Mouse (Mus musculus) CH12.LX (cell line): ENCODE measurements at regions not wholly inside any gene's neighbourhood (a gene's known extent, or its start where the extent isn't known, plus 50 kb on each side); places are given as distances from the start of the nearest gene placed in this dataset.

Source experiments
- DNase-seq: peaks from one replicate; pipeline ENCODE4 v3.0.0-alpha.2; 2013; ENCODE audit errors: extremely low read depth
- H3K27ac ChIP-seq: 2 replicates; pipeline ENCODE4 v1.5.1; 2012; ENCODE audit warnings: low read depth, mild to moderate bottlenecking, control low read depth, moderate library complexity; ENCODE audit not compliant: insufficient read depth
- H3K27me3 ChIP-seq: replicated peaks from 2 replicates; pipeline ENCODE3; 2012; ENCODE audit warnings: inconsistent platforms
- H3K36me3 ChIP-seq, 2 experiments: replicated peaks in 1 of 2; 2 replicates each; pipeline versions ENCODE3 to v1.6.1; 2012; ENCODE audit warnings: inconsistent platforms in 1 of 2, low read length in 1 of 2, mild to moderate bottlenecking in 1 of 2, mixed read lengths in 1 of 2, moderate library complexity in 1 of 2; ENCODE audit not compliant: control insufficient read depth in 1 of 2, insufficient read depth in 1 of 2
- H3K4me1 ChIP-seq, 2 experiments: 2 replicates each; pipeline ENCODE4 v1.6.1; 2012; ENCODE audit warnings: inconsistent platforms in 1 of 2, moderate library complexity in 1 of 2; ENCODE audit not compliant: insufficient read depth in 2 of 2, control insufficient read depth in 1 of 2
- H3K4me2 ChIP-seq: 2 replicates; pipeline ENCODE4 v1.6.1; 2012; ENCODE audit warnings: low read depth, mild to moderate bottlenecking, control low read depth; ENCODE audit not compliant: poor library complexity, insufficient read depth, severe bottlenecking
- H3K4me3 ChIP-seq, 3 experiments: fragments of 150-350 bp in 1 of 3; sonication (generic) in 1 of 3; replicated peaks in 1 of 3; 2 replicates each; pipeline versions ENCODE3 to v1.5.1; 2011 to 2012; ENCODE audit warnings: low read depth in 2 of 3, low read length in 2 of 3, mild to moderate bottlenecking in 2 of 3, moderate library complexity in 2 of 3, control low read depth in 1 of 3, improper control_type of control experiment in 1 of 3, inconsistent platforms in 1 of 3, mixed read lengths in 1 of 3; ENCODE audit not compliant: poor library complexity in 1 of 3
- H3K79me2 ChIP-seq: replicated peaks from 2 replicates; pipeline ENCODE4 v1.6.1; 2012; ENCODE audit warnings: mild to moderate bottlenecking, moderate library complexity; ENCODE audit not compliant: control insufficient read depth, poor library complexity, insufficient read depth, severe bottlenecking; ENCODE audit errors: extremely low read depth
- H3K9ac ChIP-seq: 2 replicates; pipeline ENCODE4 v1.6.1; 2012; ENCODE audit warnings: low read depth, mild to moderate bottlenecking, control low read depth, moderate library complexity; ENCODE audit not compliant: insufficient read depth
- H3K9me3 ChIP-seq: replicated peaks from 2 replicates; pipeline ENCODE3; 2012; ENCODE audit warnings: low read length, inconsistent platforms, mixed read lengths
- BHLHE40 ChIP-seq: IDR thresholded peaks from 2 replicates; pipeline ENCODE4 v1.6.1; 2011; ENCODE audit warnings: mild to moderate bottlenecking, low read depth, low read length, improper control_type of control experiment
- CHD2 ChIP-seq: IDR thresholded peaks from 2 replicates; pipeline ENCODE4 v1.6.1; 2011; ENCODE audit warnings: low read length, improper control_type of control experiment
- CTCF ChIP-seq, 2 experiments: IDR thresholded peaks in 1 of 2; conservative IDR thresholded peaks in 1 of 2; 2 replicates each; pipeline ENCODE4 v1.5.1; 2011 to 2012; ENCODE audit warnings: low read depth in 2 of 2, low read length in 2 of 2, improper control_type of control experiment in 1 of 2, inconsistent platforms in 1 of 2, mild to moderate bottlenecking in 1 of 2, moderate library complexity in 1 of 2
- E2F4 ChIP-seq: IDR thresholded peaks from 2 replicates; pipeline ENCODE4 v1.6.1; 2011; ENCODE audit warnings: low read depth, low read length, improper control_type of control experiment; ENCODE audit not compliant: insufficient replicate concordance
- EP300 ChIP-seq: IDR thresholded peaks from 2 replicates; pipeline ENCODE4 v1.6.1; 2011; ENCODE audit warnings: low read length, improper control_type of control experiment
- ETS1 ChIP-seq: conservative IDR thresholded peaks from 2 replicates; pipeline ENCODE4 v1.6.1; 2012; ENCODE audit warnings: low read depth, mild to moderate bottlenecking, inconsistent platforms, low read length, improper control_type of control experiment, moderate library complexity
- GABPA ChIP-seq: IDR thresholded peaks from 2 replicates; pipeline ENCODE4 v1.6.1; 2012; ENCODE audit warnings: low read depth, low read length, improper control_type of control experiment, inconsistent platforms; ENCODE audit not compliant: insufficient replicate concordance
- HCFC1 ChIP-seq: IDR thresholded peaks from 2 replicates; pipeline ENCODE4 v1.6.1; 2012; ENCODE audit warnings: low read depth, mild to moderate bottlenecking, inconsistent platforms, low read length, improper control_type of control experiment
- IRF4 ChIP-seq: IDR thresholded peaks from 2 replicates; pipeline ENCODE4 v1.6.1; 2014; ENCODE audit warnings: low read depth, mild to moderate bottlenecking, inconsistent platforms, low read length, improper control_type of control experiment
- JUND ChIP-seq: conservative IDR thresholded peaks from 2 replicates; pipeline ENCODE4 v1.6.1; 2011; ENCODE audit warnings: low read depth, low read length, improper control_type of control experiment
- MAFK ChIP-seq: IDR thresholded peaks from 2 replicates; pipeline ENCODE4 v1.6.1; 2011; ENCODE audit warnings: low read length, improper control_type of control experiment; ENCODE audit not compliant: insufficient replicate concordance
- MAZ ChIP-seq: IDR thresholded peaks from 2 replicates; pipeline ENCODE4 v1.6.1; 2012; ENCODE audit warnings: low read depth, mild to moderate bottlenecking, inconsistent platforms, low read length, improper control_type of control experiment, moderate library complexity
- MEF2A ChIP-seq: IDR thresholded peaks from 2 replicates; pipeline ENCODE4 v1.6.1; 2014; ENCODE audit warnings: low read depth, mild to moderate bottlenecking, inconsistent platforms, low read length, improper control_type of control experiment, borderline replicate concordance
- MXI1 ChIP-seq: IDR thresholded peaks from 2 replicates; pipeline ENCODE4 v1.6.1; 2011; ENCODE audit warnings: mild to moderate bottlenecking, low read depth, low read length, improper control_type of control experiment
- MYC ChIP-seq: IDR thresholded peaks from 2 replicates; pipeline ENCODE4 v1.6.1; 2011; ENCODE audit warnings: low read depth, mild to moderate bottlenecking, improper control_type of control experiment, low read length
- PAX5 ChIP-seq: IDR thresholded peaks from 2 replicates; pipeline ENCODE4 v1.6.1; 2012; ENCODE audit warnings: low read length, inconsistent platforms, mixed read lengths
- POLR2AphosphoS2 ChIP-seq: IDR thresholded peaks from 2 replicates; pipeline ENCODE4 v1.6.1; 2011; ENCODE audit warnings: low read depth, low read length, improper control_type of control experiment
- RAD21 ChIP-seq: IDR thresholded peaks from 2 replicates; pipeline ENCODE4 v1.6.1; 2011; ENCODE audit warnings: low read depth, mild to moderate bottlenecking, low read length, improper control_type of control experiment, moderate library complexity
- SIN3A ChIP-seq: IDR thresholded peaks from 2 replicates; pipeline ENCODE4 v1.6.1; 2012; ENCODE audit warnings: low read length, improper control_type of control experiment, inconsistent platforms
- TBP ChIP-seq: conservative IDR thresholded peaks from 2 replicates; pipeline ENCODE4 v1.6.1; 2011; ENCODE audit warnings: low read depth, low read length, improper control_type of control experiment
- UBTF ChIP-seq: IDR thresholded peaks from 2 replicates; pipeline ENCODE4 v1.6.1; 2012; ENCODE audit warnings: low read depth, mild to moderate bottlenecking, inconsistent platforms, low read length, improper control_type of control experiment, moderate library complexity
- USF1 ChIP-seq: IDR thresholded peaks from 2 replicates; pipeline ENCODE4 v1.6.1; 2014; ENCODE audit warnings: low read depth, mild to moderate bottlenecking, inconsistent platforms, low read length, improper control_type of control experiment
- USF2 ChIP-seq: conservative IDR thresholded peaks from 2 replicates; pipeline ENCODE4 v1.6.1; 2011; ENCODE audit warnings: low read depth, low read length, improper control_type of control experiment
- ZC3H11A ChIP-seq: IDR thresholded peaks from 2 replicates; pipeline ENCODE4 v1.6.1; 2012; ENCODE audit warnings: low read depth, mild to moderate bottlenecking, inconsistent platforms, low read length, improper control_type of control experiment
- ZMIZ1 ChIP-seq: IDR thresholded peaks from 2 replicates; pipeline ENCODE4 v1.6.1; 2012; ENCODE audit warnings: low read depth, mild to moderate bottlenecking, inconsistent platforms, low read length, improper control_type of control experiment
- ZNF384 ChIP-seq: IDR thresholded peaks from 2 replicates; pipeline ENCODE4 v1.6.1; 2012; ENCODE audit warnings: low read depth, low read length, improper control_type of control experiment, inconsistent platforms
- dilution Hi-C: fragments of 300-500 bp; cut with MboI; formaldehyde crosslinking; loops from 2 replicates; pipeline ENCODE4 v1.14.3; 2020; ENCODE audit warnings: low sequenced_read_pairs; ENCODE audit not compliant: extremely low pct_unique_long_range_greater_than_20kb, extremely low pct_ligation_motif_present
- in situ Hi-C: fragments of 300-500 bp; cut with MboI; formaldehyde crosslinking; loops from 3 replicates; pipeline ENCODE4 v1.14.3; 2019; ENCODE audit warnings: low sequenced_read_pairs, low pct_ligation_motif_present, low pct_unique_long_range_greater_than_20kb, mixed read lengths

DNA sequence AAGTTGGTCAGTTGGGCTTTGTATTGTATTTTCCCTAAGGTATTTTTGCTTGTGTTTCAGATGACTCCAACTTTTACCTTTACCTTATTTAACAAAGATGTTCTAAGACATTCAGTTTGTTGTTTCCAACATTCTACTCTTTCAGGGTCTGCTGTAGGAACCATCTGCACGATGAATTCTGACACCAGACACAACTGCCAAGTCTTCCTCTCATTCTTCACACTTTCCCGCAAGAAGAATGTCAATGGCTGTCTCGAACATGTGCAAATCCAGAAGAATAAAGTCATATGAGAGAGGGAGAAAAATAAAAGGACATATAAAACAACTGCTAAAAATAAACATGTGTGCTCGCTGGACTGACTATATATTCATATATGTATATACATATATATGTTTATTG lies 730.6 kb upstream of the B3galt2 start:
- in situ Hi-C loops, result no loop called here
- H3K79me2 ChIP-seq, result no peaks in the 10 kb centered on the region
- no peak overlapping the region for H3K4me2 ChIP-seq
- dilution Hi-C loops, result no loop called here
- no peak for DNase-seq
- no peaks in the 10 kb centered on the region for H3K27me3 ChIP-seq
- no peak for TF ChIP-seq MXI1
- no peak for TF ChIP-seq PAX5
- TF ChIP-seq MAFK, result no peak
- no peak for TF ChIP-seq SIN3A
- no peak for TF ChIP-seq GABPA
- TF ChIP-seq RAD21, result no peak
- no peak for TF ChIP-seq HCFC1
- TF ChIP-seq TBP, result no peak
- TF ChIP-seq POLR2AphosphoS2, result no peak
- no peak for TF ChIP-seq IRF4
- TF ChIP-seq USF1, result no peak
- no peak for TF ChIP-seq JUND
- no peak for TF ChIP-seq ZMIZ1
- TF ChIP-seq EP300, result no peak
- no peak for TF ChIP-seq UBTF
- no peak for TF ChIP-seq USF2
- TF ChIP-seq ZNF384, result no peak
- TF ChIP-seq CHD2, result no peak
- H3K4me3 ChIP-seq, result no peak overlapping the region
- H3K36me3 ChIP-seq, result no peaks in the 10 kb centered on the region
- H3K4me1 ChIP-seq, result no peaks in the 10 kb centered on the region
- peaks cover 2% of the 10 kb centered on the region for H3K9me3 ChIP-seq
- H3K27ac ChIP-seq, result no peak overlapping the region
- H3K9ac ChIP-seq, result no peak overlapping the region

- Histone ChIP-seq H3K9me3 (peaks cover 3% of the 10 kb centered on the region), H3K9ac (no peak overlapping the region), H3K79me2 (no peaks in the 10 kb centered on the region), H3K27me3 (no peaks in the 10 kb centered on the region), H3K4me3 (no peak overlapping the region), H3K4me2 (no peak overlapping the region), H3K36me3 (no peaks in the 10 kb centered on the region), H3K4me1 (no peaks in the 10 kb centered on the region), H3K27ac (no peak overlapping the region)
- in situ Hi-C loops, result no loop called here
- dilution Hi-C loops, result no loop called here
- TF ChIP-seq ZC3H11A, result no peak
- TF ChIP-seq GABPA, result no peak
- TF ChIP-seq TBP, result no peak
- TF ChIP-seq EP300, result no peak
- no peak for TF ChIP-seq POLR2AphosphoS2
- no peak for TF ChIP-seq MAFK
- TF ChIP-seq MYC, result no peak
- TF ChIP-seq BHLHE40, result no peak
- no peak for TF ChIP-seq MXI1
- TF ChIP-seq ETS1, result no peak
- no peak for TF ChIP-seq MEF2A
- no peak for TF ChIP-seq E2F4
- no peak for TF ChIP-seq CTCF (conservative IDR thresholded peaks at IDR 0.05 in 1 of 2, IDR thresholded peaks at IDR 0.05 in 1 of 2; ENCODE audit: low read depth in 2 of 2, low read length in 2 of 2)
- TF ChIP-seq ZNF384, result no peak
- no peak for TF ChIP-seq MAZ
- TF ChIP-seq PAX5, result no peak
- no peak for DNase-seq
These were observed 683.8 kb upstream of the B3galt2 start for GRCm38 (mm10) chr1:142956686-142957085.
